Mouse (Mus musculus): ENCODE results near the gene Nol11. TPM values are rescaled to one million over a fixed set of nuclear protein-coding genes. Genes with fewer than 3 reads are reported as not detected.

The Nol11 gene
- polyA plus RNA-seq, 1 experiment from 2014 or later: 76.8 TPM

DNA sequence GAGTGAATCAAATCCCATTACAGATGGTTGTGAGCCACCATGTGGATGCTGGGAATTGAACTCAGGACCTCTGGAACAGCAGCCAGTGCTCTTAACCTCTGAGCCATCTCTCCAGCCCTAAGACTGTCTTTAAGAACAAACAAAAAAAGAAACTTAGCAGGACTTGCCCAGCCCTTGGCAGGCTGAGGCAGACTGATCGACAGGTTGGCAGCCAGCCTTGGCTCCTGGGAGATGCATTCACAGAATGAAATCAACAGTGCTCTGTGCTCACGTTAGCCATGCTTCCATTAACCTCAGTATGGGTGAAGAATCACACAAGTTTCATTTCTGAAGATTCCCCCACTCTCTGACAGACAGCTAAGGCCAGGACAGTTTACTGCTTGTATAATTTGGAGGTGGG lies 1.2 kb upstream of the Nol11 start:
- Histone ChIP-seq H3K4me1 (replicated peaks; ENCODE audit: control insufficient read depth, insufficient read depth, low read length) (0 out of 2 replicates have a peak, but pooled peaks cover 3% of the 10 kb centered on the region), H3K27ac (ENCODE audit: low read depth, low read length) (no peak overlapping the region), H3K9me3 (ENCODE audit: control insufficient read depth, low read length) (no peaks in the 10 kb centered on the region), H3K36me3 (ENCODE audit: control insufficient read depth, insufficient read depth, low read length) (no peaks in the 10 kb centered on the region; the same call in 1 of the 2 replicates), H3K4me2 (ENCODE audit: low read depth, low read length, severe bottlenecking) (no peak overlapping the region), H3K27me3 (ENCODE audit: control insufficient read depth, insufficient read depth, low read length) (no peaks in the 10 kb centered on the region), H3K4me3 (ENCODE audit: low read depth, low read length) (no peak overlapping the region), H3K9ac (ENCODE audit: low read length) (no peak overlapping the region)
- DNase-seq (ENCODE audit: low spot score): no peak
- ATAC-seq (replicated peaks; ENCODE audit: low FRiP score): no peak
- 86% methylated on average over 2 of the region's 2 CpGs for WGBS

DNA sequence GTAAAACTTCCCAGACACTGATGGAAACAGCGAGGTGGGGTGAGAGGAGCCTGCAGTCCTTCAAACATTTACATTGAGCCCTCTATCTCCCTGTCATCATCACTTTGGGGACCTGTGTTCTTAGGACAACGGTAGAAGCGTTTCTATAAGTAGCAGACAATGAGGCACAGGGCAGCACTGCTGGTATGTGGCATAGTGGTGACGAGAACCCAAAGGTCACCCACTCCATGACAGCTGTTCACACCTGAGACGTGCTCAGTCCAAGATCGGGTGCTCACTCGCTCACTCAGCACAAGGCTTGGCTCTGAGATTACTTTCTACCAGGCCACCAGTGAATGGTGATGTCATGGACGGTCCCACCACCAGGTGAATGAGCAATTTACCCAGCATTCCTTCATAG lies 5.4 kb downstream of the Nol11 start:
- Histone ChIP-seq H3K4me3 (ENCODE audit: low read depth, low read length) (no peak overlapping the region), H3K4me2 (ENCODE audit: low read depth, low read length, severe bottlenecking) (no peak overlapping the region), H3K36me3 (ENCODE audit: control insufficient read depth, insufficient read depth, low read length) (peaks cover 4% of the 10 kb centered on the region; the same call in 1 of the 2 replicates), H3K27me3 (ENCODE audit: control insufficient read depth, insufficient read depth, low read length) (no peaks in the 10 kb centered on the region), H3K9me3 (ENCODE audit: control insufficient read depth, low read length) (no peaks in the 10 kb centered on the region), H3K27ac (ENCODE audit: low read depth, low read length) (no peak overlapping the region), H3K4me1 (replicated peaks; ENCODE audit: control insufficient read depth, insufficient read depth, low read length) (0 out of 2 replicates have a peak, but pooled peaks cover 3% of the 10 kb centered on the region), H3K9ac (ENCODE audit: low read length) (no peak overlapping the region)
- ATAC-seq (replicated peaks; ENCODE audit: low FRiP score): no peak
- WGBS: 90% methylated on average over 8 of the region's 8 CpGs
- no peak for DNase-seq (ENCODE audit: low spot score)

DNA sequence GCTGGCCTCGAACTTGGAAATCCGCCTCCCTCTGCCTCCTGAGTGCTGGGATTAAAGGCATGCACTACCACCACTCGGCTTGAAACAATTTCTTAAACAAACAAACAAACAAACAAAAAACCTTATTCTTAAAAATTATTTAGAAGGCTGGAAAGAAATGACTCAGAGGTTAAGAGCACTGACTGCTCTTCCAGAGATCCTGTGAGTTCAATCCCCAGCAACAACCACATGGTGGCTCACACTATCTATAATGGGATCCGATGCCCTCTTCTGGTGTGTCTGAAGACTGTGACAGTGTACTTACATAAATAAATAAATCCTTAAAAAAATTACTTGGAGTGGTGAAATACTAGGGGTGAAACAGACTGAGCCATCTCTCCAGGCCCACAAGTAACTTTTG lies 28.0 kb downstream of the Nol11 start:
- Histone ChIP-seq H3K9ac (ENCODE audit: low read length) (no peak overlapping the region), H3K4me1 (replicated peaks; ENCODE audit: control insufficient read depth, insufficient read depth, low read length) (no peaks in the 10 kb centered on the region), H3K36me3 (ENCODE audit: control insufficient read depth, insufficient read depth, low read length) (peaks cover 4% of the 10 kb centered on the region; the same call in 1 of the 2 replicates), H3K27ac (ENCODE audit: low read depth, low read length) (no peak overlapping the region), H3K9me3 (ENCODE audit: control insufficient read depth, low read length) (no peaks in the 10 kb centered on the region), H3K4me3 (ENCODE audit: low read depth, low read length) (no peak overlapping the region), H3K27me3 (ENCODE audit: control insufficient read depth, insufficient read depth, low read length) (no peaks in the 10 kb centered on the region), H3K4me2 (ENCODE audit: low read depth, low read length, severe bottlenecking) (no peak overlapping the region)
- DNase-seq (ENCODE audit: low spot score) (no peak), ATAC-seq (replicated peaks; ENCODE audit: low FRiP score) (no peak)
- 88% methylated on average over 4 of the region's 4 CpGs for WGBS

DNA sequence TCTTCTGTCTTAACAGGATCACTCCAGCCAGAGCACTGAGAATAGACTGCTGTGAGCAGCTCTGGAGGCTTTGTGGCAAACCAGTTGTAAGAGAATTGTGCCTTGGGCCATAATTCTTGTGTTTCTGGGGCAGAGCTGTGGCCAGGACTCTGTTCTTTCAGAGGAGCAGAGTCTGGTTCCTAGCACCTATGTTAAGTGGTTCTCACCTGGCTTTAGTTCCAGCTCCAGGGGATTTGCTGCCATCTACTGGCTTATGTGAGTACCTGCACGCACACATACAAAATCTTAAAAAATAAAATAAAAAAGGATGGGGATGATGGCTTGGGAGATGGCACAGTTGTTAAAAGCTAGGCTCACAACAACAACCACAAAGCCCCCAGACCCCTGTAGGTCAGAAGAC lies 30.1 kb downstream of the Nol11 start:
- DNase-seq (ENCODE audit: low spot score) (no peak), ATAC-seq (replicated peaks; ENCODE audit: low FRiP score) (no peak)
- Histone ChIP-seq H3K4me2 (ENCODE audit: low read depth, low read length, severe bottlenecking) (no peak overlapping the region), H3K36me3 (ENCODE audit: control insufficient read depth, insufficient read depth, low read length) (no peaks in the 10 kb centered on the region), H3K27me3 (ENCODE audit: control insufficient read depth, insufficient read depth, low read length) (no peaks in the 10 kb centered on the region), H3K27ac (ENCODE audit: low read depth, low read length) (no peak overlapping the region), H3K4me3 (ENCODE audit: low read depth, low read length) (no peak overlapping the region), H3K9ac (ENCODE audit: low read length) (no peak overlapping the region), H3K4me1 (replicated peaks; ENCODE audit: control insufficient read depth, insufficient read depth, low read length) (no peaks in the 10 kb centered on the region), H3K9me3 (ENCODE audit: control insufficient read depth, low read length) (no peaks in the 10 kb centered on the region)
- WGBS: 50% methylated on average over 1 of the region's 1 CpGs

DNA sequence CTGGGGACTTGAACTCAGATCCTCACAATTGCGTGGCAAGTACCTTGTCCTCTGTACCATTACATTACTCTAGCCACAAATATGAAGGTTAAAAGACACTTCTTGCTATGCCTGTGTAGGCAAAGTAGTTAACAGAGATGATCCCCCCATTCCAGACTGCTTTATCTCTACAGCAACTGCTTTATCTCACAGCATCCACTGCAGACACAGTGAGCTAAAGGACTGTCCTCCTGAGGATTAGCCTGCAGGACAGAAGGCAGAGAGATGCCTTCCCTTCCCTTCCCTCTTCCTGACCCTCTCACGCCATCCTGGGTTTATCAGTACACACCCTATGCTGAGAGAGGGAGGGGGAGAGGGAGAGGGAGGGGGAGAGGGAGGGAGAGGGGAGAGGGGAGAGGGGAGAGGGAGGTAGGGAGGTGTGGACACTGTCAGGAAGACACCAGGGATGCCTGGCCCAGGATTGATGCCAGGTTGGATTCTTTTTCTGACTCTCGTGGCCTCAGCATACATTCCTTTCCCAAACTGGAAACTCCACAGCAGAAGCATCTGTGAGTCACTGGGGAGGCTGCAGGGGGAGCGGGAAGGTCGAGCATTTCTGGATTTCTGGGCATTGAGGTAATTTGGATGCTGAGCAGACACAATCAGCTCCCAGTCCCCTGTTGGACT lies 32.1 kb downstream of the Nol11 start:
- no peak for DNase-seq (ENCODE audit: low spot score)
- Histone ChIP-seq H3K27me3 (ENCODE audit: control insufficient read depth, insufficient read depth, low read length) (no peaks in the 10 kb centered on the region), H3K9ac (ENCODE audit: low read length) (no peak overlapping the region), H3K36me3 (ENCODE audit: control insufficient read depth, insufficient read depth, low read length) (no peaks in the 10 kb centered on the region), H3K4me3 (ENCODE audit: low read depth, low read length) (no peak overlapping the region), H3K4me2 (ENCODE audit: low read depth, low read length, severe bottlenecking) (no peak overlapping the region), H3K4me1 (replicated peaks; ENCODE audit: control insufficient read depth, insufficient read depth, low read length) (no peaks in the 10 kb centered on the region), H3K27ac (ENCODE audit: low read depth, low read length) (no peak overlapping the region), H3K9me3 (ENCODE audit: control insufficient read depth, low read length) (no peaks in the 10 kb centered on the region)
- WGBS: 64% methylated on average over 5 of the region's 5 CpGs
- no peak for ATAC-seq (replicated peaks; ENCODE audit: low FRiP score)

DNA sequence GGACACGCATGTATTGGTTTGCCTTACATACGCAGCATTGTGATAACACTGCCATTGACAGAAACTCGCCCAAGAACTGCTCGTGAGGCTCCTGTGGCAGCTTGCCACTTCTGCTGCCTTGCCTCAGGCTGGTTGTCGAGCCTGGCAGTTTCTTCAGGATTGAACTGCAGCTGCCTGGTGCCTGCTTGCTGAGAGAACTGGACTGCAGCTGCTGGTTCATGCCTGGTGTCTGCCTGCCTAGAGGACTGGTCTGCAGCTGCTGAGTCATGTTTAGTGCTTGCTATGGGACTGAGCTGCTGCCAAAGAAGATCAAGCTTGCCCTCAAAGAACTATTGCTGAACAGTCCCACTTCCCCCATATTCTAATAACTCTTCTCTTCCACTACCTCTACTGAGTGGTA lies 33.9 kb downstream of the Nol11 start:
- no peaks in the 10 kb centered on the region for H3K4me1 ChIP-seq (replicated peaks; ENCODE audit: control insufficient read depth, insufficient read depth, low read length)
- WGBS: 89% methylated on average over 5 of the region's 5 CpGs
- ATAC-seq (replicated peaks; ENCODE audit: low FRiP score) (no peak), DNase-seq (ENCODE audit: low spot score) (no peak)
- H3K27me3 ChIP-seq (ENCODE audit: control insufficient read depth, insufficient read depth, low read length): no peaks in the 10 kb centered on the region
- H3K9ac ChIP-seq (ENCODE audit: low read length): no peak overlapping the region
- no peak overlapping the region for H3K27ac ChIP-seq (ENCODE audit: low read depth, low read length)
- H3K4me3 ChIP-seq (ENCODE audit: low read depth, low read length): no peak overlapping the region
- H3K4me2 ChIP-seq (ENCODE audit: low read depth, low read length, severe bottlenecking): no peak overlapping the region
- no peaks in the 10 kb centered on the region for H3K36me3 ChIP-seq (ENCODE audit: control insufficient read depth, insufficient read depth, low read length)
- no peaks in the 10 kb centered on the region for H3K9me3 ChIP-seq (ENCODE audit: control insufficient read depth, low read length)

DNA sequence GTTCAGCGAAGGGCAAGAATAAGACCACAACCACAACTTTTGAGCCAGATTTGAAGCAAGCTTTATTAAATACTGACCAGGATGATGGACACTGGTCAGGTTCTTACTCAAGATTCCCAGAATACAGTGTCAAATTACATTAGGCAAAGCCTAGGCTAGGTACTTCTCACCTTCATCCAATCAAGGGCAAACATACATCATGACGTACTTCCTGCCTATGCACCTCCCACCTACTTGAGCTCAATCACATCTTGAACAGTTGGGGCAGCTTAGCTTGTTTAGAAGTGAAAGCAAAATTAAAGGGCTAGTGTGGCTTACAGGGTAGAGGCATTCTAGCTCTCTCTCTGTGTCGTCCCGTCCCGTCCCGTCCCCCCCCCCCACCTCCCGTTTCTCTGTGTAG lies 34.8 kb downstream of the Nol11 start:
- Histone ChIP-seq H3K36me3 (ENCODE audit: control insufficient read depth, insufficient read depth, low read length) (no peaks in the 10 kb centered on the region), H3K4me3 (ENCODE audit: low read depth, low read length) (no peak overlapping the region), H3K4me1 (replicated peaks; ENCODE audit: control insufficient read depth, insufficient read depth, low read length) (no peaks in the 10 kb centered on the region), H3K9ac (ENCODE audit: low read length) (no peak overlapping the region), H3K9me3 (ENCODE audit: control insufficient read depth, low read length) (no peaks in the 10 kb centered on the region), H3K4me2 (ENCODE audit: low read depth, low read length, severe bottlenecking) (no peak overlapping the region), H3K27me3 (ENCODE audit: control insufficient read depth, insufficient read depth, low read length) (no peaks in the 10 kb centered on the region), H3K27ac (ENCODE audit: low read depth, low read length) (no peak overlapping the region)
- ATAC-seq (replicated peaks; ENCODE audit: low FRiP score) (no peak), DNase-seq (ENCODE audit: low spot score) (no peak)
- WGBS: 80% methylated on average over 7 of the region's 7 CpGs

DNA sequence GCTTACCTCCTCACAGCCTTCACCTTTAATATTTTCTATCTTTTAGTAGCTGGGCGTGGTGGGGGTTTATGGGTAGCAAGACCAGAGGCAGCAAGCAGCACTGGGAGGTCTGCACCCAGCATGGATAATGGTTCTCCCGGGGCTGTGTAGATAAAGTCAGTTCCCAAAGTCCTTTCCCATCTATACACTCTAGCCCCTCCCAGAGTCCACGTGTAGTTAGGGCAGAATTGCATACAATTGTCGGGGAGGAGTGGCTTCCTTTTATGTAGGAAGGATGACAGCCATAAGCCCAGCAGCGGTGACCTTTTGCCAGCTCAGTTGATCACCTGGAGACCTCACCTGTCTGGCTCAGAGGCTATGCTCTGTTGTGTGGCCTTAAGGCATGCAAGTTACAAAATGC lies 35.5 kb downstream of the Nol11 start:
- Histone ChIP-seq H3K9ac (ENCODE audit: low read length) (no peak overlapping the region), H3K9me3 (ENCODE audit: control insufficient read depth, low read length) (no peaks in the 10 kb centered on the region), H3K4me3 (ENCODE audit: low read depth, low read length) (no peak overlapping the region), H3K27ac (ENCODE audit: low read depth, low read length) (no peak overlapping the region), H3K4me2 (ENCODE audit: low read depth, low read length, severe bottlenecking) (no peak overlapping the region), H3K27me3 (ENCODE audit: control insufficient read depth, insufficient read depth, low read length) (no peaks in the 10 kb centered on the region), H3K36me3 (ENCODE audit: control insufficient read depth, insufficient read depth, low read length) (no peaks in the 10 kb centered on the region), H3K4me1 (replicated peaks; ENCODE audit: control insufficient read depth, insufficient read depth, low read length) (no peaks in the 10 kb centered on the region)
- 87% methylated on average over 5 of the region's 5 CpGs for WGBS
- ATAC-seq (replicated peaks; ENCODE audit: low FRiP score): no peak
- no peak for DNase-seq (ENCODE audit: low spot score)

DNA sequence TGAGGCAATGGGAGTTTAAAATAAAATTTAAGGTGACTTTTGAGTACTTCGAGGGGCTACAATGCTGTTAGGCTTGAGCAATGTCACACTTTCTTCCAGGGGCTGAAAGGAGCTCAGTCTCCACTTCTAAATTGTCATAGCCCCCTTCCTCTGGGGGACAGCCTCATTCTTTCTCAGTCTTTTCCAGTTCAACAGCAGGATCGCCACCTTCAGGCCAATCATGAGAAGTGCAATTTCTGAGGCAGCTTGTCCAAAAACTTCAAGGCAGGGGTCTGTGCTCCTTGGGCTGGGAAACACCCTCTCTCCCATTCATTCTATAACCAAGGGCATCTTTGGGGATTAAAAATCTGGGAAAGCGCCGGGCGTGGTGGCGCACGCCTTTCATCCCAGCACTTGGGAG lies 37.4 kb downstream of the Nol11 start:
- H3K4me1 ChIP-seq (replicated peaks; ENCODE audit: control insufficient read depth, insufficient read depth, low read length): no peaks in the 10 kb centered on the region
- no peaks in the 10 kb centered on the region for H3K9me3 ChIP-seq (ENCODE audit: control insufficient read depth, low read length)
- H3K4me3 ChIP-seq (ENCODE audit: low read depth, low read length): no peak overlapping the region
- H3K36me3 ChIP-seq (ENCODE audit: control insufficient read depth, insufficient read depth, low read length): no peaks in the 10 kb centered on the region
- no peak overlapping the region for H3K9ac ChIP-seq (ENCODE audit: low read length)
- no peak overlapping the region for H3K27ac ChIP-seq (ENCODE audit: low read depth, low read length)
- peak; percentile 47 for DNase-seq (ENCODE audit: low spot score)
- no peak for ATAC-seq (replicated peaks; ENCODE audit: low FRiP score)
- WGBS: 70% methylated on average over 7 of the region's 7 CpGs
- no peak overlapping the region for H3K4me2 ChIP-seq (ENCODE audit: low read depth, low read length, severe bottlenecking)
- H3K27me3 ChIP-seq (ENCODE audit: control insufficient read depth, insufficient read depth, low read length): no peaks in the 10 kb centered on the region

All from forebrain, embryonic 11.5 days (tissue).